Mouse (Mus musculus) cerebellum, postnatal 10 days (tissue): ENCODE measurements around the gene Ms4a14.
"Not testable (repeated sequence)": the region's sequence is repeated elsewhere in the genome, so short reads cannot be mapped to it uniquely, and the experiment has no call there.

Experiments
- DNase-seq, 2 experiments: peaks; one replicate each; pipeline ENCODE4 v3.0.0; 2021; ENCODE audit warnings: mixed read lengths in 2 of 2

The Ms4a14 gene

DNA sequence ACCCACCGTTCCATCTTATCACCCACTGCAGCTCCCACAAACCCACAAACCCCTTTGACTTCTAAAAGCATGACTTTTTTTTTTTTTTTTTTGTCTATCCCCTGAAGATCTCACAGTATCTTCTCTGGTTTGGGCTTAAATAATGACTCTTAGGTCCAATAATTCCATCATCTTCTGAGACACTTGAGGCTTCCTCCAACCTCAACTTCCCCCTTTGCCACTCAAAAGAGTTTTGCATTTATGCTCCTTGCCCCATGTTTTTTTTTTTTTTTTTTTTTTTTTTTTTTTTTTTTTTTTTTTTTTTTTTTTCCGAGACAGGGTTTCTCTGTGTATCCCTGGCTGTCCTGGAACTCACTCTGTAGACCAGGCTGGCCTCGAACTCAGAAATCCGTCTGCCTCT lies 51.3 kb downstream of the Ms4a14 start:
- not testable (repeated sequence) for DNase-seq

GRCm38 (mm10) chr19:11261522-11261921 lies 52.7 kb downstream of the Ms4a14 start:
- no peak for DNase-seq
